12 mouse cellular contexts compared by ENCODE assay signal in the genomic region with DNA sequence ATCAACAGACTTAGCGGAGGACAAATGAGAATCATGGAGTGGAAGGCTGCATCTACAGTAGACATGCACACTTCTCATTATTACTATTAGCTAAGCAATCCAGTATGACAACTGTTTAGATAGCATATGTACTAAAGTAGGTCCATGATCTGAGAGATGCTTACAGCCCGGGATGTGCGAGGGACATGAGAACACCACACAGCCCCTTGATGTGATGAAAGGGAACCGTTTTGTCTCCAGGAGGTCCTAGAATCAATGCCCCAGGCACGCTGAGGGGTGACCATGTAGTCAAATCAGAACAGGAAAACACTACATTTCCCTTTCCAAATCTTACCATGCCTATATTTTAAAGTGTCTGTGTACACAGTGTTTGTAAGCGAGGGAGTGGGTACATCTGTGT.
"Had no signal": no experiment of that assay in that cellular context is flagged by ENCODE, and none has a peak within 500 bp of the region (broad histone marks: within the 10 kb centered on the region; RNA-seq: fewer than 3 reads in every experiment).

No protein-coding gene starts in this region.

- DNase-seq: retina, postnatal 1 day; right cerebral cortex, adult 18-20 months; right cerebral cortex, postnatal 14 days; right cerebral cortex, postnatal 25 days; right cerebral cortex, postnatal 4 days; spleen, adult 18-20 months; thymus, adult 18-20 months; thymus, adult 2 months; thymus, postnatal 14 days; thymus, postnatal 25 days; thymus, postnatal 36 days; thymus, postnatal 4 days had no signal
